Mouse (Mus musculus) hindbrain, embryonic 14.5 days (tissue): ENCODE data around the gene Dck. TPM values are rescaled to one million over a fixed set of nuclear protein-coding genes. Genes with fewer than 3 reads are reported as not detected.
"Not testable (repeated sequence)": the region's sequence is repeated elsewhere in the genome, so short reads cannot be mapped to it uniquely, and the experiment has no call there.

Experiments
- ATAC-seq: fragments of 200-750 bp; cut with Nextera tagmentation; 2 replicates; pipeline ENCODE4 v1.8.0; 2017; ENCODE audit warnings: moderate number of reproducible peaks, mild to moderate bottlenecking, moderate TSS enrichment, moderate library complexity; ENCODE audit not compliant: low FRiP score
- DNase-seq: peaks from one replicate; pipeline ENCODE4 v3.0.0-alpha.2; 2015; ENCODE audit warnings: low spot score
- H3K27ac ChIP-seq: fragments of 300-500 bp; sonication (generic); 2 replicates; pipeline ENCODE4 v1.5.1; 2014; ENCODE audit warnings: mild to moderate bottlenecking, moderate library complexity
- H3K27me3 ChIP-seq: fragments of 300-500 bp; sonication (generic); 2 replicates; pipeline ENCODE4 v1.6.1; 2014; ENCODE audit warnings: mild to moderate bottlenecking, low read length, mixed read lengths; ENCODE audit not compliant: control insufficient read depth, insufficient read depth
- H3K36me3 ChIP-seq: fragments of 300-500 bp; sonication (generic); replicated peaks from 2 replicates; pipeline ENCODE4 v1.6.1; 2014; ENCODE audit not compliant: control insufficient read depth, insufficient read depth
- H3K4me1 ChIP-seq: fragments of 300-500 bp; sonication (generic); replicated peaks from 2 replicates; pipeline ENCODE4 v1.6.1; 2014; ENCODE audit warnings: antibody characterized with exemption, low read length, mixed read lengths; ENCODE audit not compliant: control insufficient read depth, insufficient read depth
- H3K4me2 ChIP-seq: fragments of 300-500 bp; sonication (generic); replicated peaks from 2 replicates; pipeline ENCODE4 v1.6.1; 2014; ENCODE audit warnings: mild to moderate bottlenecking, moderate library complexity
- H3K4me3 ChIP-seq: fragments of 300-500 bp; sonication (generic); replicated peaks from 2 replicates; pipeline ENCODE4 v1.5.1; 2014; ENCODE audit warnings: mild to moderate bottlenecking, low read length
- H3K9ac ChIP-seq: fragments of 300-500 bp; sonication (generic); 2 replicates; pipeline ENCODE4 v1.6.1; 2014
- H3K9me3 ChIP-seq: fragments of 300-500 bp; sonication (generic); 2 replicates; pipeline ENCODE4 v1.6.1; 2016; ENCODE audit warnings: low read length; ENCODE audit not compliant: control insufficient read depth
- WGBS: fragments of 180-500 bp; shearing (Covaris S2); extraction: QIAGEN DNeasy Blood & Tissue Kit; methylation state at CpG from one replicate; pipeline ENCODE4 v1.1.7; 2014; 5-methylcytosine and 5-hydroxymethylcytosine counted together
- polyA plus RNA-seq: library from polyadenylated mRNA; unstranded; fragments of >200 nt; fragmentation: Nextera tagmentation; extraction: Ambion mirVana; gene quantifications from 2 replicates; pipeline ENCODE4 v1.2.1, GENCODE M21; 2014

Gene Dck
- polyA plus RNA-seq, 1 experiment from 2014 or later, result 51.6 TPM

- not testable (repeated sequence) for ATAC-seq, H3K4me3 ChIP-seq, H3K9me3 ChIP-seq, H3K4me1 ChIP-seq, H3K27me3 ChIP-seq, H3K9ac ChIP-seq, DNase-seq, H3K27ac ChIP-seq, H3K36me3 ChIP-seq, H3K4me2 ChIP-seq
- WGBS, result 100% methylated on average over 1 of the region's 1 CpGs
Measured at GRCm38 (mm10) chr5:88741065-88741464, 23.7 kb upstream of the Dck start.

GRCm38 (mm10) chr5:88747774-88748173, 17.0 kb upstream of the Dck start:
- H3K9me3 ChIP-seq, result no peaks in the 10 kb centered on the region
- 86% methylated on average over 1 of the region's 1 CpGs for WGBS
- H3K27ac ChIP-seq, result no peak overlapping the region
- H3K9ac ChIP-seq, result no peak overlapping the region
- no peak for ATAC-seq
- no peak for DNase-seq
- H3K36me3 ChIP-seq, result peaks cover 25% of the 10 kb centered on the region
- H3K4me2 ChIP-seq, result no peak overlapping the region
- H3K4me1 ChIP-seq, result no peaks in the 10 kb centered on the region
- no peak overlapping the region for H3K4me3 ChIP-seq
- H3K27me3 ChIP-seq, result no peaks in the 10 kb centered on the region

GRCm38 (mm10) chr5:88753199-88753598, 11.6 kb upstream of the Dck start:
- no peak overlapping the region for H3K4me2 ChIP-seq
- H3K9me3 ChIP-seq, result no peaks in the 10 kb centered on the region
- H3K36me3 ChIP-seq, result peaks cover 46% of the 10 kb centered on the region
- DNase-seq (no peak), ATAC-seq (no peak)
- 95% methylated on average over 4 of the region's 4 CpGs for WGBS
- H3K27me3 ChIP-seq, result no peaks in the 10 kb centered on the region
- no peak overlapping the region for H3K9ac ChIP-seq
- H3K4me3 ChIP-seq, result no peak overlapping the region
- no peaks in the 10 kb centered on the region for H3K4me1 ChIP-seq
- no peak overlapping the region for H3K27ac ChIP-seq

- ATAC-seq (no peak), DNase-seq (no peak)
- Histone ChIP-seq H3K9ac (no peak overlapping the region), H3K27me3 (no peaks in the 10 kb centered on the region), H3K4me3 (no peak overlapping the region), H3K36me3 (no peaks in the 10 kb centered on the region), H3K4me2 (no peak overlapping the region), H3K4me1 (peaks cover 17% of the 10 kb centered on the region), H3K9me3 (no peaks in the 10 kb centered on the region), H3K27ac (no peak overlapping the region)
- 89% methylated on average over 5 of the region's 5 CpGs for WGBS
Measured at GRCm38 (mm10) chr5:88762611-88763010, 2.2 kb upstream of the Dck start.

GRCm38 (mm10) chr5:88764430-88764986, 288 bp upstream of the Dck start:
- ATAC-seq, result peak; percentile 62
- Histone ChIP-seq H3K4me3 (peak overlapping the region; percentile 92), H3K27ac (peak overlapping the region; percentile 95), H3K9me3 (no peaks in the 10 kb centered on the region), H3K36me3 (peaks cover 7% of the 10 kb centered on the region), H3K4me2 (peak overlapping the region; percentile 53), H3K9ac (peak overlapping the region; percentile 92), H3K27me3 (no peaks in the 10 kb centered on the region), H3K4me1 (peaks cover 17% of the 10 kb centered on the region)
- WGBS, result under 1% methylated on average over 22 of the region's 23 CpGs
- DNase-seq, result peak; percentile 26

GRCm38 (mm10) chr5:88765587-88765986, 791 bp downstream of the Dck start:
- ATAC-seq, result 0 out of 2 replicates have a peak, but pooled peaks have one; percentile 0

GRCm38 (mm10) chr5:88766121-88766520, 1.3 kb downstream of the Dck start:
- WGBS, result 48% methylated on average over 6 of the region's 6 CpGs
- no peak for ATAC-seq

More at GRCm38 (mm10) chr5:88765587-88765986, 791 bp downstream of the Dck start:
- H3K9ac ChIP-seq, result peak overlapping the region; percentile 92
- peaks cover 16% of the 10 kb centered on the region for H3K36me3 ChIP-seq
- H3K4me1 ChIP-seq, result peaks cover 17% of the 10 kb centered on the region
- peak overlapping the region; percentile 53 for H3K4me2 ChIP-seq
- 11% methylated on average over 6 of the region's 6 CpGs for WGBS
- peak overlapping the region; percentile 95 for H3K27ac ChIP-seq
- peak overlapping the region; percentile 92 for H3K4me3 ChIP-seq
- no peaks in the 10 kb centered on the region for H3K27me3 ChIP-seq
- no peak for DNase-seq
- H3K9me3 ChIP-seq, result no peaks in the 10 kb centered on the region

GRCm38 (mm10) chr5:88766863-88767262, 2.1 kb downstream of the Dck start:
- H3K4me2 ChIP-seq, result peak overlapping the region; percentile 53
- peaks cover 17% of the 10 kb centered on the region for H3K4me1 ChIP-seq
- DNase-seq, result no peak
- H3K9me3 ChIP-seq, result no peaks in the 10 kb centered on the region
- no peak overlapping the region for H3K4me3 ChIP-seq
- H3K9ac ChIP-seq, result no peak overlapping the region
- H3K36me3 ChIP-seq, result peaks cover 29% of the 10 kb centered on the region
- 97% methylated on average over 5 of the region's 5 CpGs for WGBS
- no peak overlapping the region for H3K27ac ChIP-seq
- ATAC-seq, result no peak
- no peaks in the 10 kb centered on the region for H3K27me3 ChIP-seq

More at GRCm38 (mm10) chr5:88766121-88766520, 1.3 kb downstream of the Dck start:
- Histone ChIP-seq H3K4me1 (peaks cover 17% of the 10 kb centered on the region), H3K27me3 (no peaks in the 10 kb centered on the region), H3K9ac (peak overlapping the region; percentile 2; the same call in 1 of the 2 replicates), H3K4me2 (peak overlapping the region; percentile 53), H3K27ac (no peak overlapping the region), H3K36me3 (peaks cover 21% of the 10 kb centered on the region), H3K4me3 (peak overlapping the region; percentile 92), H3K9me3 (no peaks in the 10 kb centered on the region)
- DNase-seq, result no peak

GRCm38 (mm10) chr5:88768201-88768600, 3.4 kb downstream of the Dck start:
- no peak overlapping the region for H3K4me2 ChIP-seq
- H3K27ac ChIP-seq, result no peak overlapping the region
- H3K4me1 ChIP-seq, result peaks cover 17% of the 10 kb centered on the region
- DNase-seq (no peak), ATAC-seq (no peak)
- peaks cover 41% of the 10 kb centered on the region for H3K36me3 ChIP-seq
- no peak overlapping the region for H3K9ac ChIP-seq
- 95% methylated on average over 6 of the region's 6 CpGs for WGBS
- no peaks in the 10 kb centered on the region for H3K27me3 ChIP-seq
- H3K9me3 ChIP-seq, result no peaks in the 10 kb centered on the region
- no peak overlapping the region for H3K4me3 ChIP-seq
